Mouse (Mus musculus): ENCODE measurements around the gene Ppp2r5d.

Ppp2r5d gene

DNA sequence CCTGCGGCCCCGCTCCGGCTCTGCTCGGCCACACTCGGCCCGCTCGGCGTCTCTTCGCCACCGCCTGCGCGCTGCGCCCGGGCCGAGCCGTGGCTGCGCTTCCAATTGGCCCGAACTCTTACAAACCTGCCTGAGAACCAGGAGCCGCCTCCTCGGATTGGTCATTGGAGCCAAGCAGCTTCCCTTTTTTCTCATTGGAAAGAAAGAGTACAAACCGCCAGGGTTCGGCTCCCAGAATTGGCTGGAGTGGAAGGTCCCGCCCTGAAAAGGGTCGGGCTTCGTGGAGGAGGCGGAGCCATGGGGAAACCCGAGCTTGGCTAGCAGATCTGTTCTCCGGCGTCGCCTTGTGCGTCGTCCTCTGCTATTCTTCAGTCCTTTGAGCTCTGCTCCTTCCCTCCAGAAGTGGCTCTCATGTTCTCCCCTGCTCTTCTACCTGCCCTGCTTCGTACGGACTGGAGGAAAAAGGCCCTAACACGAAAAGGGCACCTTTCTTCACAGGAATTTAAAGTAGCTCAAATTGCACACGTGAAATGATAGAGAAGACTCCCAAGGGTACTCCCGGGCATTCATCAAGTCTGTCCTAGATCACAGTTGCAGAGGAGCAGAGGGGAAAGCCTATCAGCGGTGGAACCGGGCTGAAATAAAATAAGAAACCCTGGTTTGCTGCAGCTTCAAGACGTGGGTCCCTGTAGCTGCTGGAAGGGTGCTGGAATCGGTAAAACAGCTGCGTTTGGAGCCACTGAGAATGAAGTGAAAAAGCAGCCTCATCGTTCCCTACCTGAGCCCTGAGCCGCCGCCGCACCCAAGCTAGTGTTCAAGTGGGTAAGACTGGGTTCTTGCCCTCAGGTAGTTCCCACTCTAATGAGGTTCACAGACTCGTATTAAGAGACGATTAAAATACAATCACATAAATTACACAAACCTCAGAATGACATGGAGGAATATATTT lies at the start of gene Ppp2r5d:
Gene Ppp2r5d (minus strand): TSS at position 225 of the 949 bp plus-strand sequence.
- DNase-seq (ENCODE audit: low read depth, low spot score): peak; percentile 99

DNA sequence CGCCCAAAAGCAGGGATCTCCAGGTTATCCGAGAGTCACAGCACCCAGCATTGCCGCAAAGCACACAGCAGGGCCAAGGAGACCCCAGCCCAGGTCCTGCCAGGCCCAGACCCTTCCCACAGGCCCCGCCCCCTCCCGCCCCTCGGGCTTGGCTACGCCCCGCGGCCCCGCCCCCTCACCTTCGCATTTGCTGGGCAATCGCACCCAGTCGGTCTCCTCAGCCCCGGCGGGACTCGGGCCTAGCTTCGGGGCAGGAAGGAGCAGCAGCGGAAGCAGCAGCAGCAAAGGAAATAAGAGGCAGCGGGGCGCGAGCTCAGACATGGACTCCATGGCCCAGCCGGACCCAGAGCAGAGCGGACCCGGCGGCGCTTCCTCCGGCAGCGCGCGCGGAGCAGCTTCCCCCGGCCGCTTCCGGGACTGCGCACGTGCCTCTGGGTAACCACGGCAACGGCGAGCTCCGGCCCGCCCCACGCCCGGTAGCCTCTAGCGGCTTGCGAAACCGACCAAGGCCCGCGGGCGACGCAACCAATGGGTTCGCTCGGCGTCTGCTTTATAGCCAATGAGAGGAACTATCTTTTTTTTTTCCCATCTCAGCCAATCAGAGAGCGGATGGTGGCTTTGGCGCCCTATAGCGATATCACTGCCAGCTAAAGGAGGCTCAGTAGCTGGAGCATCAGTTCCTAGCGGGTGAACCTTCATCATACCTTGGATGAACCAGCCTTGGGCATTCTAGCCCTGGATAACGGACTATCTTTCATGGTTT lies 47.1 kb upstream of the Ppp2r5d start, which contains the start of gene Cnpy3:
Gene Cnpy3 (minus strand): TSS at position 421 of the 763 bp plus-strand sequence.
- peak; percentile 100 for DNase-seq (ENCODE audit: low read depth, low spot score)

DNA sequence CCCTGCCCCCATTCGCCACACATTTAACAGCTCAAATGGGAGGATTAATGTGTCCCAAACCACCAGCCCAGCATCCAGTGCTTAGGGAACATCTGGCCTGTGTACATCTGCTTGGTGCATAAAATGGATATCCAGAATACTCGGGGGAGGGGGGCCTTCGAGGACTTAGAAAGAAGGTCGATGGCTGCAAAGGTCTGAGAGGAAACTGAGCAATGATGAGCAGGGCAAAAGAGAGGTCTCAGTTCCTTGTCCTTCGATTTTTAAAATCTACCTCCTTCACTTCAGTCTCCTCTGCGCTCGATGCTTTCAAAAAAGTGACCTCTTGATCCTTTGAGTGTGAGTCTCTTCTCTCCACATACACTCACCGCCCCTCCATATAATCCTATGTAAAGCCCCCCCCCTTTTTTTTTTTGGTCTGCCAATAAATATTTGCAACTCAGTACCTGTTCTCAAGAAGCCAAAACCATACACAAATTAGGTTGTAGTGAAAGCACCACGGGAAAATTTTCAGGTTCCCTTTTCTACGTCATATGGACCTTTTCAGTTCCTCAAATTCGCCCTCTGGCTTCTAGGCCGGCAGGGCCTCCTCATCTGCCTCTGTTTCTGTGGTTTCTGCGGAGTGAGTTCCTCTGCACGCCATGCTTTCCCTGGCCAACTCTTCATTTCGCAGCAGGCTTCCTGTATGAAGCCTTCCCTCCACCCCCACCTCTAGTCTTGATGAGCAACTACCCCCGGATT lies 46.3 kb upstream of the Ppp2r5d start:
- DNase-seq (ENCODE audit: low read depth, low spot score): no peak

DNA sequence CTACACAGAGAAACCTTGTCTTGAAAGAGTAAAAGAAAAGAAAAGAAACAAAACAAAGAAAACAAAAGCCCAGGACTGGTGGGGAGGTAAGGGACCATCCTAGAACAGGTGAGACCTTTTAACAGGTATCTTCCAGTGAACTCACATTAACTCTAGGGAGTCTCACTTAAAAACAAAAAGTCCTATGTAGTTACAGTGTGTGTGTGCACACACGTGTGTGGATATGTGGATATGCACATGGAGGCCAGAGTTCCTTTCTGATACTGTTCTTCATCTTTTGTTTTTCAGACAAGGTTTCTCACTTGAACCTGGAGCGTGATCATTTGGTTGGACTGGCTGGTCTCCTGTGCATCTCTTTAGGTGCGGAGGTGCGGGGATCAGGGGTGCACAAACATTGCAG lies 45.7 kb upstream of the Ppp2r5d start:
- no peak for DNase-seq (ENCODE audit: low read depth, low spot score)

DNA sequence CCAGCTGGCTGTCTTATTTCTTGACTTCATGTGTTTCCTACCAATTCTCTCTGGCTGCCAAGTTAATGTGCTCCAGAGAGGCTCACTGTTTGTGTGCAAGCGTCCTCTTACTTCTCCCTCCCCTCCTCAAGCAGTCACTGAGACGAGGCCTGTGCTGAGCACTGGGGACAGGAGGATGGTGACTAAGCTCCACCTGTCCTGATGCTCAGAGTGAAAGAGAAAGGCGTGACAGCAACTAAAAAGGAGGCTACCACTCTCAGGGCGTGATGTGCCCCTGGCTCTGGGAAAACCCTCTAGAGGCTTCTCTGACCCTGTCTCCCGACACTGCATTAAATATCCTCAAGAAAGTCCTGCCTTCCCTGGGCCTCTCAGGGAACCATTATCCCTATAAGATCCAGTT lies 44.4 kb upstream of the Ppp2r5d start:
- DNase-seq (ENCODE audit: low read depth, low spot score): no peak

DNA sequence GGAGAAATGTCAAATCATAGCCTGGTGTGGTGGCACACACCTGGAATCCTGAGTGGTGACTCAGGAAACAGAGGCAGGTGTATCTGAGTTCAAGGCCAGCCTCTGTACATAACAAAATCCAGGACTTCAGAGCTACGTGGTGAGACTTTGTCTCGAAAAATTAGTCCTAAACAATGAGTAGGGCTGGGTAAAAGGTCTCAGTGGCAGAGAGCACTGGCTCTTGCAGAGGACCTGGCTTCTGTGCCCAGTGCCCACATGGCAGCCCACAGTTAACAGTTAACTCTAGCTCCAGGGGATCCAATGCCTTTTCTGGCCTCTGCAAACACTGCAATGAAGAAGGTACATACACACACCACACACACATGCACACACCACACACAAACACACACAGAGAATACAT lies 42.9 kb upstream of the Ppp2r5d start:
- no peak for DNase-seq (ENCODE audit: low read depth, low spot score)

DNA sequence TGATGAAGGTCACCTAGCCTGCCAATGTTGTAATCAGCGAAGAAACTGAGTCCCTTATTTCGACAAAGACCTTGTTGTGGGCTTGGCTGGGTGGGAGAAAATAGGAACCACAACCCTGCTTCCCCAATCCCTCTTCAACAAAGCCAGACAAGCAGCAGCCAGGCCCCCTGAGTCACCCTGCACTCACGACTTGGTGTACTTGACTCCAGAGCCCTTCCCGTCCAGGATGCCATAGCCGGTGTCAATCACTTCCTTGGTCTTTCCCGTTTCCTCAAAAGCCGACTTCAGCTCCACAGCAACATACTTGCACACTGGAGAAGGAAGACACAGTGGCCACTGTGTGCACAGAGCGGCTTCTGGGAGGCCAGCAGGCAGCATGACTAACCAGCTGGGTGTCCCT lies 42.3 kb upstream of the Ppp2r5d start:
- DNase-seq (ENCODE audit: low read depth, low spot score): no peak

DNA sequence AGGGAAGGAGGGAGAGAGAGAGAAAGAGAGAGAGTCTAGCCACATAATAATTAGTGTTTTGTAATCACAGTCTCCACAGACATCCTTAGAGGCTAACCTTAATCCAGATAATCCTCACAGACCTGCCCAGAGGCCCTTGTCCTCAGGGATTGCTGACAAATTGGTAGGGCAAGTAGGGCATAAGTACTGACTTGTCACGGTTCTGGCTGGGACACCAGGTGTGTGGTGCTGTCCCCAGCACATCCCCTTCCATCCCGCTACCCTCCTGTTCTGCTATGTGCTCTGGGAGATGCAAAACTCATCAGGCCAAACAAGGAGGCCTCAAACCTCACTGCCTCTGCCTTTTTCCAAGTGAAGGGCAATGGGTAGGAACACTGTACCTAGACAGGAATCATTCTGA lies 40.6 kb upstream of the Ppp2r5d start:
- DNase-seq (ENCODE audit: low read depth, low spot score): no peak

DNA sequence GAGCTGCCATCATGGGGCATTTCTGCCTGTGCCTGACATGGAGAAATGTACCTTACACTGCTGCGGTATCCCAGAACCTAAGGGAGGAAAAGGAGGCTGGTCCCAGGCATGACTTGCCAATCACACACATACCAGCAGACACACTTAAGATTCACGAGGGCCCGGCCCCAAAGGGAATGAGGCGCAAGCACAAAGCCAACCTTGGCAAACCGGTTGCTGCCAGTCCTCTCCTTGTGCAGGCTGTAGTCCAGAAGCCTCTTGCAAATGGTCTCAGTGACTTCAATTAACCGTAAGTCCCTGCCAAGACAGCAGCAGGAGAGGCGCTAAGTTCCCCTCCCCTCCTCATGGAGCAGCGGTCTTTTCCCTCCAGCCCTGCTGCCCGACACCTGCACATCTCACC lies 38.1 kb upstream of the Ppp2r5d start:
- peak; percentile 65 for DNase-seq (ENCODE audit: low read depth, low spot score)

DNA sequence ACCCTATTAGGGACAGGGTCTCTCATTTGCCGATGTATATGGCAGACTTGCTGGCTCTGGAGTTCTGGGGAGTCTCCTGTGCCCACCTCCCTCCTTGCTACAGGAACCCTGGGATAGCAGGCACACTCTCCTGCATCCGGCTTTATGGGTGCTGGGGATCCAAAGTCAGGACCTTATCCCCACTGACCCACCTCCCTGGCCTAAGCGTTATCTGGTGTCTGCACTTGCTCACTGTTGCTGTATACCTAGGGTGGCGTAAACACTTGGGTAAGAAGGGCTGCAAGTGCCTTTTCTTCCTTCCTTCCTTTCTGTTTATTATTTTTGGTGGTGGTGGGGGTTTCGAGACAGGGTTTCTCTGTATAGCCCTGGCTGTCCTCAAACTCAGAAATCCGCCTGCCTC lies 36.4 kb upstream of the Ppp2r5d start:
- no peak for DNase-seq (ENCODE audit: low read depth, low spot score)

DNA sequence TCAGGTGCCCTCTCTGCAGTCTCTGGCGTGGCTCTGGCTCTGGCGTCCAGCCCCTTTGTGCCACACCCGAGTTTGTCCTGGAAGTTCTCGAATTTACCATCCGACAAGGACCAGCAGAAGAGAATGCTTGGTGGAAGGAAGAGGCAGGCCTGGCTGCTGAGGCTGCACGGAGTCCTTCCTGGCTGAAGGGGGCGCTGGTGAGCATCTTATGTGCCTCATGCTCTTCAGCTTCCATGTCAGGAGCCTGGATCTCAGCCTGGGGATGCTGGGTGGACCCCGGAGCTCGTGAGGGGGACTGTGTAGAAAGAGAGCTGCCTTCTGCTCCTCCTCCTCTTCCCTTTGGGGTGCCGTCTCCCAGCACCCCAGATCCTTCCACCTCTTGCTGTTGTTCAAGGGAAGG lies 31.2 kb upstream of the Ppp2r5d start:
- peak; percentile 84 for DNase-seq (ENCODE audit: low read depth, low spot score)

DNA sequence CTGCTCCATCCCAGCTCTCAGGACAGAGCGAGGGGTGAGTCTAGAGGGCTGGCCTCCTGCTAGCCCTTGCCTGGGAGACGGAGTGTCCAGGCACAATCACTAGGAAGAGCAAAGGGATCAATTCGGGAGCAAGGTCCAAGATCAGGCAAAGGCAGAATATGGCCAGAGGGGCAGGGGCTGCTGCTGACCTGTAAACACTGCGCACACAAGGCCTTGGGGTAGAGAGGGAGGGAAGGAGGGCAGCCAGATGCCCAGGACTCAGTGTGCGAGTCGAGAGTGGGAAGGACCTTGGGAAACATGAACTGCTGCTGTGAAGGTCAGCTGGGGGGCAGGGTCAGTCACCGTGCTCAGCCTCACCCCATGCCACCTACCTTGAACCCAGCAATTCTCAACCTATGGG lies 30.4 kb upstream of the Ppp2r5d start:
- no peak for DNase-seq (ENCODE audit: low read depth, low spot score)

DNA sequence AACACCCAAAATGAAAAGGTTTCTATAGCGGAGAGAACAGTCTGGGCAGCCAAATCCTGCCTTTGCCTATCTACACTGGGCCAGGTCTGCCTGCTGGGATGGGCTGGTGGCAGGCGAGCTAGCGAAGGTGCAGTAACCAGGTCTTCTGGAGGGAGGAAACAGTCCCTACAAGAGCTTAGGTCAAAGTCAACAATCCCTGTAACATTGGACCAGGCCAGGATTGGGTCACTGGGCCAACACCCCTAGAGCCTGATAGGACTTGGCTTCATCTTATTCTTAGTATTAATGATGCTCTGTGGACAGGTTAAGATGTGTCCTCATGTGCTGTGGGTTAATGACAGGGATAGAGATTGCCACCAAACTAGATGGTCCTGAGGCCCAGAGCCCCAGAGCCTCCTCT lies 29.1 kb upstream of the Ppp2r5d start:
- no peak for DNase-seq (ENCODE audit: low read depth, low spot score)

DNA sequence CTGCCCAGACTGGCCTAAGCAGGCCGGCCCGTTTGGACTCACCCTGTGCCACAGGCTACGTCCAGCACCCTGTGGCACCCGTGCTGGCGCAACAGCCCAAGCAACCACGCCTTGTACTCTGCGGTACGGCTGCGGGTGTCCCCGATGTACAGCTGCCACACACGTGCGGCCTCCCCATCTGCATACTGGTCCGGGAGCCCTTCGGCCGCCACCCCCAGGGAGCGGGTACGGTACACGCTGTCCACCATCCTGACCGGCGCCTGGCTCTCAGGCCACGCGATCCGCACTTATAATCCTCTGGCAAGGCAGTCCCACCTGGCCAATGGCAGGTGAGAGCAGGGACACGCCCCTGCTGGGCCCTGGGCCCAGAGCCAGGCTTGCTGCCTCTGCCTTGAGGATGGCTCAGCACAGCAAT lies 24.0 kb upstream of the Ppp2r5d start, which contains the start of gene Gnmt:
Gene Gnmt (minus strand): TSS at position 265 of the 415 bp plus-strand sequence.
- DNase-seq (ENCODE audit: low read depth, low spot score): peak; percentile 62

DNA sequence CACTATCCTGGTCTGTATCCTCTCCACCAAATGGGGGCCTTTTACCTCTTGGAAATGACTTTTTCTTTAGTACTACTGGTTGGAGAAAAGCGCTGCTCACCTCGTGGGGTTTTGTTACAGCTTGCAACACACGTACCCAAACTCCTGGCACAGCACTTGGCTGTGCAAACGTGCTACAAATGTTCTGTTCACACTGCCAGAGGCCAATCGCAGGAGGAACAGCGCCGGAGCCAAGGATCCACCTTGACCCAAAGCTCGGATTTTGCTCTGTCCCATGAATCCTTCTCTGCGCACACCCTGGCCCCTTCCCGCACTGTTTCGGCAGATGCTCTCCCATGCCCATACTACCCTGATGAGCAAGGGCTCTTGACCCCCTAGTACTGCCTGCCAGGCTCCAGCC lies 23.6 kb upstream of the Ppp2r5d start:
- DNase-seq (ENCODE audit: low read depth, low spot score): peak; percentile 48

DNA sequence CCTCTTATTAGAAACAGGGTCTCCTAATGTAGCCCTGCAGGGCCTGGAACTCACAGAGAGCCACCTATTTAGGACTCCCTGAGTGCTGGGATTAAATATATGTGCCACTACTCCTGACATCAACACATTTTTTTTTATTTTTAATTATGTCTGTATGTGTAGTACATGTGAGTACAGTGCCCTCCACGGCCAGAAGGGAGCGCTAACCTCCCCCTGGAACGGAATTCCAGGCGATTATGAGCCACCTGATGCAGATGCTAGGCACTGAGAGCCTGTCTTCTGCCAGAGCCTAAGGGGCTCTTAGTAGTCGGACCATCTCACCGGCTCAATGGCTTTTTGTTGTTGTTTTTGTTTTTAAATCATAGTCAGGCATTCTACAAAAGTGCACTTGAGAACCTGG lies 23.1 kb upstream of the Ppp2r5d start:
- DNase-seq (ENCODE audit: low read depth, low spot score): peak; percentile 89

DNA sequence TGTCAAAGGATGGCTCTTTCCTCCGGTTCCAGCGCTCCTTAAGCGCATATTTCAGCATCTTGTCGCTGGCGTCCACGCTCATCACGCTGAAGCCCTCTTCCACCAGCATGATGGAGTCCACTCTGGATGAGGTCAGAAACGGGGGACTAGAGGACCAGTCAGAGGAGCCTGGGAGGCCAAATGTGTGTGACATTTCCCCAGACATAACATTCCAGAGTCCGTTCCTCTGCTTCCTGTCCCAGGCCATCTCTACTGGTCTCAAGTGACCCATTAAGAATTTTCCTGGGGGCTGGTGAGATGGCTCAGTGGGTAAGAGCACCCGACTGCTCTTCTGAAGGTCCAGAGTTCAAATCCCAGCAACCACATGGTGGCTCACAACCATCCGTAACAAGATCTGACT lies 22.4 kb upstream of the Ppp2r5d start:
- DNase-seq (ENCODE audit: low read depth, low spot score): no peak

DNA sequence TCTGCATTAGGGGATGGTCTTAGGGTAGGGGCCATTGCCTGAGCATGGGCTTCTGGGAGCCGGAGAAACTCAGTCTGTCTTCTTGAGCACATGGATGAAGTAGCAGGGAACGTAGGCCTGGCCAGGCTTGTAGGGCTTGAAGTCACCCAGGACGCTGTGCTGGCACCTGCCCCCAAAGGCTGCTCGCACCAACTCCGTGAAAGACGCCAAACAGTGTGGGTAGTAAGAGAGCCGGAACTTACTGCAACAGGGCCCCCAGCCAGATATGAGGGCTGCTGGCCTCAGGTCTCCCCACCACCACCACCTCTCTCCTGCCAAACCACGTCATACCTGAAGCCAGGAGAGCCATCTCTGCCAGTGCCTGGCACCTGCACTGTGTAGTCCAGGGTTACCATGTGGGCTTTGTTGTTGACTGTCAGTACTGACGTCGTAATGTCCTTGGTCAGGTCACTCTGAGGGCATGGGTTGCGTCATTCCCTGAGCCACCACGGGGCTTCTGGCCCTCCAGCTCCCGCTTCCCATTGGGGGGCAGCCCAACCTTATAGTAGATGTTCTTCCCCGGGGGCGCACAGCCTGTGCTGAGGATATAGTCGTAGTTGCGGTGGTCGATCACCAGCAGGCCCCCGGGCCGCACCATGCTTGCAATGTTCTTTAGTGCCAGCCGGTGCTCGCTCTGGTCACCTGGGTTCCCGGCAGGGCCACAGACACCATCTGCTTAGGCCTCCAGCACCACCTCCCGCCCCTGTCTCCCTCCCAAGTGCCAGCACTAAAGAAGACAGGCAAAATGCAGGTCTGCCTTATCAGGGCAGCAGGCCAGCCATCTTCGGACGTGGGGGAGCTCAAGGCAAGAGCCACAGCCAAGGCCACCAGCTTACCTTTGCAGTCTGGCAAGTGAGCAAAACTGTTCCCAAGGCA lies 21.1 kb upstream of the Ppp2r5d start:
- DNase-seq (ENCODE audit: low read depth, low spot score): no peak

DNA sequence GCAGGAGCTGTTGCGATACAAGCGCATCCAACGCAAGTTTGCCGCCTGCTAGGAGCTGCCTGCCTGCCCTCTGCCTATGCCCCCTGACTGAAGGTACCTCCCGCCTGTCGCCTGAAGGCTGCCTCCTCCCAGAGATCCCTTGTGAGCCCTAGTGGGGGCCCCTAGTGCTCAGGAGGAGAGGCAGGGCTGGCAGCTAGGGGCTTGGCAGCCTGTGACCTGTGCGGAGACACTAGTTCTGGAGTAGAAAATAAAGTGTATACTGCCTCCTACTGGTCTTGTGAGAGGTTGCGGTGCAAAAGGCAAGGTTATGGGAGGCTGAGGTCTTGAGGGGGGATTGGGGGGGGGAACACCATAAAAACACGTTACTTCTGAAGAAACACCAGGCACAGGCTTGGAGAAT lies 20.4 kb upstream of the Ppp2r5d start:
- peak; percentile 87 for DNase-seq (ENCODE audit: low read depth, low spot score)

DNA sequence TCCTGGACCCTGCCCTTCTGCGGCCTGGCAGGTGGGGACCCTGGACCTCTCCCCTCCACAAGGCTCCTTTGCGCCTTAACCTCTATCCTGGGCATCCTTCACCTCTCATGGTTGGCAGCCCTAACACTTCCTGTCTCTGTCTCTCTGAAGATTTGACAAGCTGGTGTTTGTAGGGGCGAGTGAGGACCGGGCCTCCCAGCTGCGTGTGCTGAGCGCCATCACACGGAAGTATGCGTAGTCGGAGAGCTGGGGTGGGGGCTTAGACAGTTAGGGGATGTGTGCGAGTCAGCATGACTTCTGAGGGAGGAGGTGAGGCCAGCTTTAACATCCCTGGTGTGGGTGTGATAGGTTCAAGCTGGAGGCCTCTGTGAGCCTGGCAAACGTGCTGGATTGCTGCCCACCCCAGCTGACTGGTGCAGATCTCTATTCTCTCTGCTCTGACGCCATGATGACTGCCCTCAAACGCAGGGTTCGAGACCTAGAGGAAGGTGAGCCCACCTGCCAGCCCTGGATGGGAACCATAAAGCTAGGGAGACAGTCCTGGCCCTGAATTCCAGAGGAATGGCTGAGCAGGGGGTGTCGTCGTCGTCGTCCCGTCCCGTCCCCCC lies 19.7 kb upstream of the Ppp2r5d start:
- DNase-seq (ENCODE audit: low read depth, low spot score): no peak
